Mouse (Mus musculus): Measurements from ENCODE around the gene Riok2.
"Not testable (repeated sequence)": the region's sequence is repeated elsewhere in the genome, so short reads cannot be mapped to it uniquely, and the experiment has no call there.

Gene Riok2

DNA sequence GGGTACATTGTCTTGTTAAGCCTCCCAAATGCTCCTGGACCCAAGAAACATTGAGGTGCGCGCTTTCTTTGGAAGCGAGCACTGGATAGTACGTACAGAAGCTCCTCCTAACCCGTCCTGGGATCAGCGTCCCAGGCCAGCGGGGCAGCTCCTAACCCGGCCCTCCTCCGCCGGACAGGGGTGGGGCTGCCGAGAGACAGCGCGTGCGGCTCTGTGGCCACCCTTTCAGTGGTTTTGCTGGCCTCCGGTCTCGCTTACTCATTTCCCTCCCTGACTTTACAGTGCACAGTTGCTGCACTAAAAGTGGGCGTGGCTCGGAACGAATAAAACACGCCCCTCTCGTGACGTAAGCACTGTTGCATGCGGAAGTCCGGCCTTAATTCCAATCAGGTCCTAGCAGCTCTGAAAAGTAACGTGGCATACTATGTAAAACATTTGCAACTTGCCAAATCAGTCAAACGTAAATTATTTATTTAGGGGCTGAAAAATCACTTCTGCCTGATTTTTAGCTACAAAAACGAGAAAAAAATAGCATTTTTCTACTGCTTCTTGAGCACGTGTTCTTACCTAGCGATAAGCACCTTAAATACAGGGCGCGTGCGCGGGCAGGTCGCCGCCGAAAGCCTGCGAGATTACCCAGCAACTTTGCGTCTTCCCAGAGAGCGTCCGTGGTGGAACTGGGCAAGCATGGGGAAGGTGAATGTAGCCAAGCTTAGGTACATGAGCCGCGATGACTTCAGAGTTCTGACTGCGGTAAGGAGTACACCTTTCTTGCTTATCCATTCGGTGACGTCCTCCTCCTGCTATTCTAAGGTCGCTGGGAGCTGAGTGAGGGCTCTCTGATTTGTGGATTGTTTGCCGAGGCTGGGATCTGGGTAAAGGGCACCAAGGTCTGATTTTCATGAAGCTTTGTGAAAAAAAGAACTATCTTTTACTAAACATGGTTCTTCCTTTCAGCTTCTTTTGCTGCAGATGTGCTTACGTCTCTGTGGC lies at the start of gene Riok2:
Gene Riok2, plus strand, starts transcription at position 392 of the 993 bp plus-strand sequence.
- peak; percentile 98 for DNase-seq (ENCODE audit: low read depth, low spot score)

DNA sequence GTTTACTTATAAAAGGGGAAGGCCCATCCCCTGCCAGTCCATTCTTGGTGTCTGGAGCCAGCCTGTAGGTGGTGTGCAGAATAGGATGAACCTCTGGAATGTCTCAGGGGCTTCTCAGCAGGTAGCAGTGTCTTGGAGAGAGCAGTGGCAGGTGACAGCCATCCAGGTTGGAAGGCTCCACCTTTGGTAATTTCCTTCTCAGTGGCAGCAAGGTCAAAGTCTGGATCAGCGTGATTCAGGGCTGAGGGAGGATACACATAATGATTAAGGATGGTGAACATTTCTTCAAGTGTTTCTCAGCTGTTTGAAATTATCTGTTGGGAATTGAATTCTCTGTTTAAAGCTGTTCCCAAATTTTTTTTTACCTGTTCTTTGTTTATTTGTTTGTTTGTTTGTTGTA lies 48.1 kb upstream of the Riok2 start:
- DNase-seq (ENCODE audit: low read depth, low spot score) = not testable (repeated sequence)

DNA sequence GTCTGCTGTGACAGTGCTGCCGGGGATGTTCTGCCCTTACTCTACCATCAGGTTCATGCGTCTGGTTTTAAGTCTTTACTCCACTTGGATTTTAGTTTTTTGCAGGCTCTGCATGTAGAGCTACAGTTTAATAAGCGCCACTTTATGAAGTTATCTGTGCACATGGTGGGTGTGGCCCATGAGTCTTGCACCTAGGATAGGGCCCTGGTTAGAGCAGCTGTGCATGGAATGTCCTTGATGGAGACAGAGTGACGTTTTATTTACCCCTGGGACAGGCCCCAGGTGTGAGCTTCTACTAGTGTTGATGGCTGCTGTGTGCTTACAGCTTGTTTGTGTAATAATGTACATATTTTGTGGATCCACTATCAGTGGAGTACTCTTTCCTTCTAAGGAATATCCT lies 47.5 kb upstream of the Riok2 start:
- no peak for DNase-seq (ENCODE audit: low read depth, low spot score)

DNA sequence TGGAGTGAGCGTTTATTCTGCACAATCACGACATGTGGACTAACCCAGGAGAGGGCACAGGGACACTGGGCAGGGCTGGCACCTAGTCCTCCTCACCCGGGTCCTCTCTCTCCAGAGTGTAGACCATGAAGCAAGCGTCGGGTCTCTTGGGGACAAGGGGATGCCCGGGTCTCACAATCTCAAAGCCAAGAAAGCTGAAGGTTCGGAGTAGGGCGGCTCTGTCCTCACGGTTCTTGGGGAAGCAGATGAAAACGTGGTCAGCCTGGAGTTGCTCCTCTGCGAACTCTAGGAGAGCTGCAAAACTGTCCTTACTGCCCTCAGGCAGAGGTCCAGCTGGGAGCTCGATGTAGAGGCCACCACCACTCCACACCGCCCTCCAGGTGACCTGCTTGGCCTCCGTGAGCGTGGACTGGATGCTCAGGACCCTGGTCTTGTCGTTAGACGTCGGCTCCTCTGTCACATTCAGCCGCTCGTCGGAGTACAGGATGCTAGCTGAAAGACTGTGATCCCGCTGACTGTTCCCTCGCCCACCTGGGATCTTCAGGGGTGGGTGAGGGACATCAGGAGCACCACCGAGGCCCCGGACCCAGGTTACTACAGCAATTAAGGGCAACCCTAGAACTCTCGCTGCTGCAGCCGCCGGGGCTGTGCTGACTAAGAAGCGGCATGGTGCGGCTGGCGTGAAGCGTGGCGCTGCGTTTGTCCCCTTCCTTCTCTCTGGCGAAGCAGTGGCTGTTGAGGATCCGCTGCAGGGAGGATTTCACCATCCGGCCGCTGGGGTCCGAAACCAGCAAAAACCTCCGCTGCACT lies 28.5 kb upstream of the Riok2 start:
- not testable (repeated sequence) for DNase-seq (ENCODE audit: low read depth, low spot score)

DNA sequence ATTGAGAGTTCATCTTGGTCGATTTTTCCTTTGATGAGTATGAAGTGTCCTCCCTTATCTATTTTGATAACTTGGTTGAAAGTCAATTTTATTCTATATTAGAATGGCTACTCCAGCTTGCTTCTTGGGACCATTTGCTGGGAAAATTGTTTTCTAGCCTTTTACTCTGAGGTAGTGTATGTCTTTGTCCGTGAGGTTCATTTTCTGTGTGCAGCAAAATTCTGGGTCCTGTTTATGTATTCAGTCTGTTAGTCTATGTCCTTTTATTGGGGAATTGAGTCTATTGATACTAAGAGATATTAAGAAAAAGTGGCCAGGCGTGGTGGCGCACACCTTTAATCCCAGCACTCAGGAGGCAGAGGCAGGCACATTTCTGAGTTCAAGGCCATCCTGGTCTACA lies 27.8 kb upstream of the Riok2 start:
- not testable (repeated sequence) for DNase-seq (ENCODE audit: low read depth, low spot score)

DNA sequence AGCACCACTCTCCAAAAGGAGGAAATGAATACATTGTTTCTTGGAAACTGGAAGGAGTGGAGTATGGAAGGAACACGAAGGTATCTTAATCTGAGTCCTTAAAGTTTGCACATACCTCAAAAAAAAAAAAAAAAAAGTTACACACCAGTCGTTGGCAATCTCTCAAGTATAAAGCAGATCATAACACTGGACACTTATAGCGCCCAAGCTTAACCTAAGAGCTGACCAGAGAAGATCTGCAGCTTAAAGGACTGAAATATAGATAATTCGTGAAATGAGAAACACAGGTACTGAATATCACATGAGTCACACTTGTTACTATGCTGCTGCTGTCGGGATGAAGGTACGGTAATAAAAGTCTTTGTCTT lies 575 bp upstream of the Riok2 start:
- peak; percentile 6 for DNase-seq (ENCODE audit: low read depth, low spot score)

DNA sequence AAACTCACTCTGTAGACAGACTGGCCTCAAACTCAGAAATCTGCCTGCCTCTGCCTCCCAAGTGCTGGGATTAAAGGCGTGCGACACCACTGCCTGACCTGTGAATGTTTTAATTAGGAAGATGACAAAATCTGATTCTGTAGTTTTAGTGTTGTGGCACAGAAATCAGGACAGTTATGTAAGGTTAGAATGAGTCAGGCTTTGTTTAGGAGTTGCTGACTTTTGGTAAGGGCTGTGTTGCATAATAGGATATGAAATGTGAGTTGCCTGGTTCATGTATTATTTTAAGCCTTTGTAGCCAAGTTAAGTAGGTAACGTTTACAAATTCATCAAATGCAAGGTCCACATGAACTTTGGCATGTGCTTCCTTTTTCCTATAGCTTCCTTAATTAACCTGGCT lies 1.5 kb downstream of the Riok2 start:
- no peak for DNase-seq (ENCODE audit: low read depth, low spot score)

DNA sequence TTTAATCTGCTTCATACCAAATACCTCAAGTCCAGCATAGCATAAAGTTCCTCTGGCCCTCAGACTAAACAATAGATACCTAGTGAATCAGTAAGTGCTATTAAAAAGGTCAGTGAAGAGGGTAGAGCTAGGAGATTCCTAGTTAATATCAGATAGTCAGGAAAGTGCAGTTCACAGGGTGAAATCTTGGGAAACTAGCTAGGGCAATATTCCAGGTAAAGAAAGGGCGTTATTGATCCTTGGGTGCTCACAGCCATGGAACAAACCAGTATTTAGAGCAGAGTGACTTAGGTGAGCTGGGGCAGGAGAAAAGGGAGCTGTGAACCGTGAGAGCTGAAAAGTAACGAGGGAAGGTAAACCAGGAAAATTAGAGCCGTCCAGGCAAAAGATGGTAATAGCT lies 9.6 kb downstream of the Riok2 start:
- DNase-seq (ENCODE audit: low read depth, low spot score) = no peak

DNA sequence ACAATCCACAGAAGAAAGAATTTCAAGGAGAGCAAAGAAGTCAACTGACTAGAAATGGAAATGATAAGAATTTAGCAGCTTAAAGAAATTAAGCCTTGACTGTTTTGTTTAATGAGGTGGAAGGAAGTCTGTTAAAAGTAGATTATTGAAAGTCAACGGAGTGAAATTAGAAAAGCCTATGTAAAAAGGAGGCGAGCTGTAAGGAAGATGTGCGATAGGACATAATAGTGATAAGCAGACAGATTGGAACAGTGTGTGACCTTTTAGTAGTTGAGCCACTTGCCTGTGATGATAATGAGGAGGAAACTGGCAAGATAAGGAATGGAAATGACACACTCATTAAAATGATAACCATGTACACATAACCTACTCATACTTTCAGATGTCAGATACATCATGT lies 10.4 kb downstream of the Riok2 start:
- DNase-seq (ENCODE audit: low read depth, low spot score) = no peak

DNA sequence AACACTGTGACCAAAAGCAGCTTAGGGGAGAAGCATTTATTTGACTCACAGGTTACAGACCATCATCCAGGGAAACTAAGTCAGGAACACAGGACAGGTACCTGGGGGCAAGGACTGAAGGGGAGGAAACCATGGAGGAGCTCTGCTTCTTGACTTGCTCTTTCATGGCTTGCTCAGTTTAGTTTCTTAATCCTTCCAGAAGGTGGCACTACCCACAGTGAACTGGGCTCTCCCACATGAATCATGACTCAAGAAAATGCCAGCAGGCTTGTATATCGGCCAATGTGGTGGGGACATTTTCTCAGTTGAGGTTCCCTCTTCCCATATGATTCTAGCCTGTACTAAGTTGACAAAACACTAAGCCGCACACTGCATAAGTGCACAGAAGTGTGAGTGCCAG lies 12.0 kb downstream of the Riok2 start:
- DNase-seq (ENCODE audit: low read depth, low spot score) = no peak

DNA sequence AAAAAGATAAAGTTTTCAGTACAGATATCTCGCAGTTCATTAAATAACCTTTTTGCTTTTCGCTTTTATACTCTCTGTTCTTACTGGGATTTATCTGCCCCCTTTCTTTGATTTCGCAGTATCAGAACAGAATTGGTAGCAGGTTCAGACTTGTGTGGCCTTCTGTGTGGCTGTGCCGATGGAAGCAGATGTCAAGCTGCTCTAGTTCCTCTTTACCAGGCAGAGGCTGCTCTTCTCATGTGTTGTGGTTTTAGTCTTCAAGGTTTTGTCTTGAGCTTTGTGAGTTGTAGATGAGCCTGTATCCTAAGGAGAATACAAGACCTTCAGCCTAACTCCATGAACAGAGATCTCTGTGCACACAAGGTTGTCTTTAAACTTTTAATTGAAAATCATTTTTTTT lies 17.7 kb downstream of the Riok2 start:
- DNase-seq (ENCODE audit: low read depth, low spot score) = no peak

DNA sequence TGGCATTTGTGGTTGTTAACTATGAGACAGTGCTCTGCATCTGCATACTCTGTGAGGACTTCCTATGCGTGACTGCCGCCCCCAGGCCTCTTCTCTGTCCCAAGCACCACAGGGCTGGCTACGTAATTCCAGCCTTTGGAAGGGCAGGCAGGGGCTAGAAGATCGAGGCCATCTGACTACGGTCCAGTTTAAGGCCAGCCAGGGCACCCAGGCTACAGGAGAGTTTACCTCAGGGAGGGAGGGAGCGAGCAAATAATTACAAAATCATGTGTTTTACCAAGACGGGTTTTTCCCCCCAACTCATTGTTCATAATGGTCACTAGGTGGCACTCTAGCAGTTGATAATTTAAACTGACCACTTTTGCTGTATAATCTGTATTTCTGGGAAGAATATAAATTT lies 18.8 kb downstream of the Riok2 start:
- peak; percentile 19 for DNase-seq (ENCODE audit: low read depth, low spot score)

DNA sequence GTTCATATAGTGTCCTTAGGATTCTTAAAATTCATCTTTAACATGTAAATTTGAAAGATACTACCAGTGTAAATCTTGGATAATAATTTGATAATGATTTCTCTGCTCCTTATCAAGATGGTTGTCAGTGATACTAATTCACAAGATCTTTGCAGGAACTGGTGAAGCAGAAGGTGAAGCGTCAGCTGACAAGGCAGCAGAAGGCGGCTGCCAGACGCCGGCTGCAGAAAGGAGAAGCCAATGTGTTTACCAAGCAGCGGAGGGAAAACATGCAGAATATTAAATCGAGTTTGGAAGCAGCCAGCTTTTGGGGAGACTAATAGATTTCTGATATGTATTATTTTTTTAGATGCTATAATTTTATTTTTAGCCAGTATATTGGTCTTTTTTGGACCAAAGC lies 19.2 kb downstream of the Riok2 start:
- no peak for DNase-seq (ENCODE audit: low read depth, low spot score)

DNA sequence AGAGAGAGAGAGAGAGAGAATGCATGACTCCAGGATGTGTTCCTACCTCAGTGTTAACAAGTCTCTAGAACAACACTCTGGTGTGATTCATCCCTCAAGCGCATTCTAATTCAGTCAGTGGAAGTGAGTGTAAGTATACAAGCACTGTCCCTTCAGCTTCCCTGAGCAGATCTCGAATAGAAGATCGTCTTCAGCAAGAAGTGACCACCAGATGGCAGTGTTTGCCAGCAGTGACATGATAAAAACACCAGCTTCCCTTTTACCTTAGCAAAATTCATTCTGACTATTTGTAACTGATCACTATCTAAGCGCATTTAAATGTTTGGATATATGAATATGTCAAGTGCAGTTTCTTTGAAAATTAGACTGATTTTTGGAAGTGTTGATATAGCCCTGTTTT lies 20.2 kb downstream of the Riok2 start:
- DNase-seq (ENCODE audit: low read depth, low spot score) = peak; percentile 78

DNA sequence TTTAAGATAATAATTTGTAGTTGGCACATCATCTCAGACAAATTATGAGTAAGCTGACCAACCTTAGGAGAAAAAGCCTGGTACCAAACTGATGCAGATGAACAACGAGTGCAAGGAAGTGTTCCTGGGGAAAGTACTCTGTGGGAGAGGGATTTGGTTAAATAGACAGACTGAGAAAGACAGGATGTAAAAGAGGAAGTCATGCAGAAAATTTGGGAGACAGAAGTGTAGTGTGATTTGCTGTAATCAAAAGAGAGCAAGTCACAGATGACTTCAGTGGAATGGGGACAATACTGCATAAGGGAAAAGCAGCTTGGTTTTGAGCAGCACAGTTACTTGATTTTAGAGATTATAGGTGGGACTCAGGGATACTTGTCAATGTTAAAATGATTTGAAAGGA lies 22.8 kb downstream of the Riok2 start:
- no peak for DNase-seq (ENCODE audit: low read depth, low spot score)

DNA sequence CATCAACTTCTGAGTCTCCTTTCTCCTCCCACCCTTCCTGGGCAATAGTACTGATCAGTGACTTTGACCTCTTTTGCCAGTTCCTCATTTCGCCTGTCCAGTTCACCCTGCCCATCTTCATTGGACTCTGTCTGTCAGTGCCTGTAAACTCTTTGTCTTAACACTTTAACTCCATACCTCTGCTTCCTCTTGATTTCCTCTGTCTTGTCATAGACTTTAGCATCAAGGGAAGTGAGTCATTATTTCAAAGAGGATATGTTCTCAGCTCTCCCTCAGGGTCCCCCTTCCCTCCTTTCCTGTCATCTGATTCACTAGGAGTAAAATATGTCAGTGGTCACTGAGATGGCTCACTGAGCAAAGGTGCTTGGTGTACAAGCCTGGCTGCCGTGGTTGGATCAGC lies 24.6 kb downstream of the Riok2 start:
- peak; percentile 26 for DNase-seq (ENCODE audit: low read depth, low spot score)

DNA sequence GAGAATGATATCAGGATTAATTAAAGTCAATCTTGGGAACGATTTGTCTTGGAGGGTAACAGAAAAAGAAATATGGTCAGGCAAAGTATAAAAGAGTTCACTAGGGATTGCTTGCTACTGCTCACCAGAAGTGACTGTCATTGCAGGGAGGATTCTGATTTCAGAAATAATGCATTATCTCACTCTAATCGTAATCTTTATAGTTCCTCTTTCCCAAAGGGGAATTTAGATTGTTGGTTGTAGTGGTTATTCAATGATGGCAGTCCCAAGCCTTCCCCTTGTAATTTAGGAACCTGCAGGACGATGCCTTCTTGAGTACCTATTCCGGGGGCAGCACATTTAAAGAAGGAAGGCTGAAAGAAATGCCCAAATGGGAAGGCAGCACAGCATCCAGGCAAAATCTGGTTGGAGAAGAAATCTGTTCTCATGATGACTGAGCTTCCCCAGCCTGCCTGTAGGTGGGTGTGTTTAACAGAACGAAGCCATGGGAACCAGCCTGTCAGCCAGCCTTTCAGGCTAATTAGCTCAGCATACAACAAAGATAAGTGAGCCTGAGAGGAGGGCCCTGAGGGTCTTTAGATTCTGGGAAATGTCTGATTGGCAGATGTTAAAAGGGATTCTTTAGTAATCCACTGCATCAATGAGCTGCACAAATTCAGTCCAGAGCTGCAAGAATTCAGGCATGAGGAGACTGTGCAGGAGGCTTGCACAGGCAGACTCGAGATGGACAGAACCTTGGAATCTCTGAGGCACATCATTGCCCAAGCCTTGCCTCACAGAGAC lies 28.3 kb downstream of the Riok2 start, which contains the start of gene Lix1:
Gene Lix1, plus strand, starts transcription at position 451 of the 783 bp plus-strand sequence.
- DNase-seq (ENCODE audit: low read depth, low spot score) = no peak

DNA sequence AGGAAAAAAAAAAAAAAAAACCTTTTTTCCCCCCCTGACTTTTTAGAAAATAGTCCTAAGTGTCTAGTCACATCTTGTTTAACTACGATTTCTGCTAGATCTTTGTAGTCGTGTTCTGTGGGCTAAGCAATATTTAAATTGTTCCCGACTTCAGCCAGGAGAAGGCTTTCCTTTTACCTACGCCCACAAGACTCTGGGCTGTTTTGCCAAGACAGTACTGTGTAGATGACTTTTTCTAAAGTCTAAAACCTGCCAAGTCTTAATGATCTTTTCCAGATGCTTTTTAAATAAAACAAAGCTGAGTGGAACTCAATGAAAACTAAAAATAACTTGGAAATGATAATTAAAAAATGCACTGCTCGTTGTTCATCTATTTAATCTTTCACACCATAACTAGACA lies 28.9 kb downstream of the Riok2 start:
- no peak for DNase-seq (ENCODE audit: low read depth, low spot score)

DNA sequence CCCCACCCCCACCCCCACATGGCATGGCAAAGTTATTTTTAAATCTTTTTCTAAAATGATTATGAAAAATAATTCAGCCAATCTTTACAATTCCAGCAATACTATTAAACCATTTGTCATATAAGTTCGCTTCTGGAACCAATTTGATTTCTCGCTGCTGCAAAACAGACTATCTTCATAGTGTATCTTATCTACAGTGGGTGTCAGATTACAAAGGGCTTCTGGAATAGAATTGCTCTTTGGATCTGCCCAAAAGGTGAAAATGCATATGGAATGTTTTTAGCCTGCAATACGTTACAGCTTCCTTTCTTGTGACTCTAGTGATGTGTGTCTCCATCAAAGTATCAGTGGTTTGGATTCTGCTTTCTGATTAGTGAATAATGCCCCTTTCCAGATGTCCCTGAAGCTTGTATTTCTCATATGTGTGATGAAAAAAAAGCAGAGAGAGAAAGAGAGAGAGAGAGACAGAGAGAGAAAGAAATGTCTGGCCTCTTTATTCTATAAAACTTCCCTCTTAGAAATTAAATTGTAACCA lies 29.5 kb downstream of the Riok2 start:
- DNase-seq (ENCODE audit: low read depth, low spot score) = no peak

DNA sequence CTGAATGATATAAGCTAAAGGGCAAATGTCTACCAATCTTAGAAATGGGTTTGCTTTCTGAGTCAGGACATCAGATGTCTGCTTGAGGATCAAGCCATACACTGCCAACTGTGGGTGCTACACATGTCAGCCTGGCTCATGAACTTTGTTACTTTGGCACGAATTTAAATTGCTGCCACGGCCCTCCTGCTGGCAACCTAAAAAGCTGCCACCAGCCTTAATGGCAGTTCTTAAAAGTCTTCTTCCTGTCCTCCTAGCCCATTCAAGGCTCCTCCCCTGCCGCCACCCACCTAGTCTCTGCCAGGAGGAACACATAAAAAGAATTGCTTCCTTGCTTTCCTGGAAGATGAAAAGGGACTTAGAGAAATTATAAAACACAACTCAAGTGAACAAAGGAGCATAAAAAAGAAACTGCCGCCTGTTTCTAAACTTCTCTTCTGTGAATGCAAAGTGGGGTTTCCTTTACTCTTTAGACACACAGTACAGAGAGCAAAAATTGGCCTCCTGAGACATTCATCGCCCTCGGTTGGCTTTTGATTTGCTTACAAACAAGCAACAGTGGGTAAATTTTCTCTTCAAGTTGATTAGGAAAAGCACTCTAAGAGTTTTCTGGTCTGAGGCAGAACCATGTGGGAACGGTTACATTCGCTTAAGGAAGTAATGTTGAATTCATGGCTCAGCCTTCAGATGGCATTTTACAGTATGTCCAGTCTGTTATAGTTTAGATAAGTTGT lies 30.9 kb downstream of the Riok2 start:
- peak; percentile 12 for DNase-seq (ENCODE audit: low read depth, low spot score)

DNA sequence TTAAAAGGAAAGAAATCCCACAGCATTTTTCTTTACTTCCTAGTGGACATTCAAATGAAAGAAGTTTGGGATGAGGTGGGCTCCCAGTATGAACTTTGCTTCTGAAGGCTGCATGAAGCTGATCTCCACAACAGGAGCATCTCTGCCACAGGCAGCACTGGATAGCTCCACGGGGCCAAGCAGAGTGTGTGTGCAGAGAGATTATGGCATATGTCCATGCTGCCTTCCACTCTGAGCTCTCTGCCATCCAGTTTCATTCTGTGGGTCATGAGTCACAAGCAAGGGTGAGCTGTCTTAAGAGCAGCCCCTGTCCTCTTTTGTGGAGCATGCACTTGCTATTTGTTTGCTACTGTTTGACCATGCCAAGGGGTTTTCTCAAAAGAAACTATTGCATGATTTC lies 31.5 kb downstream of the Riok2 start:
- no peak for DNase-seq (ENCODE audit: low read depth, low spot score)

Measured in CD4-positive helper T cell, adult 2 months (primary cell).